Comparison of ENCODE assay signal across 8 mouse cellular contexts in genomic region chr13:58112191-58112590, GRCm38 (mm10). TPM values are rescaled to one million over a fixed set of nuclear protein-coding genes. Genes with fewer than 3 reads are reported as not detected.
A peak's percentile ranks its signal among the peaks of the same experiment; 100 is the strongest.
DNase-seq lines count a peak whose midpoint lies in the region; ATAC-seq lines count a peak whose summit lies in the region.

No protein-coding gene starts in this region.

- H3K9me3 ChIP-seq in neural tube, embryonic 11.5 days (ENCODE audit: control insufficient read depth, low read length), result no peaks in the 10 kb centered on the region
- H3K9me3 ChIP-seq in liver, embryonic 11.5 days (ENCODE audit: control insufficient read depth, low read length), result no peaks in the 10 kb centered on the region

- peak; percentile 32 for DNase-seq in cerebellum, adult 8-10 months
- no peak for DNase-seq in cerebellum, postnatal 10 days
- no peak for DNase-seq in neural tube, embryonic 11.5 days (ENCODE audit: low spot score)
- DNase-seq in neural tube, embryonic 10.5 days (ENCODE audit: extremely low spot score, low spot score), result no peak
- DNase-seq in liver, embryonic 11.5 days (ENCODE audit: low spot score), result no peak
- DNase-seq in telencephalon, adult 2 months (ENCODE audit: low read depth, low spot score), result peak; percentile 49
- DNase-seq in gastrocnemius, adult 18-20 months (ENCODE audit: low spot score), result no peak
- no peak for DNase-seq in ovary, postnatal 10 days (ENCODE audit: low spot score)

- no peak for ATAC-seq in neural tube, embryonic 11.5 days (ENCODE audit: insufficient read depth, low FRiP score, low TSS enrichment)
- ATAC-seq in liver, embryonic 11.5 days (replicated peaks; ENCODE audit: low FRiP score), result no peak

- H3K27me3 ChIP-seq in neural tube, embryonic 11.5 days (ENCODE audit: control insufficient read depth, insufficient read depth, low read length), result no peaks in the 10 kb centered on the region
- peaks cover 9% of the 10 kb centered on the region for H3K27me3 ChIP-seq in liver, embryonic 11.5 days (replicated peaks; ENCODE audit: control insufficient read depth, insufficient read depth, low read length)

- WGBS in neural tube, embryonic 11.5 days, result 75% methylated on average over 10 of the region's 10 CpGs
- WGBS in liver, embryonic 11.5 days, result 66% methylated on average over 10 of the region's 10 CpGs

- peak overlapping the region; percentile 50 for H3K4me3 ChIP-seq in neural tube, embryonic 11.5 days (ENCODE audit: low read depth, low read length)
- H3K4me3 ChIP-seq in liver, embryonic 11.5 days (ENCODE audit: low read depth, low read length), result peak overlapping the region; percentile 45

- peak overlapping the region; percentile 68; the same call in 1 of the 2 replicates for H3K9ac ChIP-seq in neural tube, embryonic 11.5 days (ENCODE audit: low read length)
- no peak overlapping the region for H3K9ac ChIP-seq in liver, embryonic 11.5 days (ENCODE audit: low read depth, low read length)

- peak overlapping the region; percentile 80 for H3K4me2 ChIP-seq in neural tube, embryonic 11.5 days (ENCODE audit: low read depth)
- H3K4me2 ChIP-seq in liver, embryonic 11.5 days, result peak overlapping the region; percentile 64

- H3K27ac ChIP-seq in neural tube, embryonic 11.5 days (ENCODE audit: low read depth, low read length), result no peak overlapping the region
- H3K27ac ChIP-seq in liver, embryonic 11.5 days (ENCODE audit: low read depth, low read length), result no peak overlapping the region

- H3K4me1 ChIP-seq in neural tube, embryonic 11.5 days (ENCODE audit: control insufficient read depth, insufficient read depth, low read length), result 0 out of 2 replicates have a peak, but pooled peaks cover 10% of the 10 kb centered on the region
- H3K4me1 ChIP-seq in liver, embryonic 11.5 days (replicated peaks; ENCODE audit: control insufficient read depth, insufficient read depth, low read length), result peaks cover 5% of the 10 kb centered on the region; the same call in 1 of the 2 replicates

- no peaks in the 10 kb centered on the region for H3K36me3 ChIP-seq in neural tube, embryonic 11.5 days (ENCODE audit: control insufficient read depth, insufficient read depth, low read length)
- no peaks in the 10 kb centered on the region for H3K36me3 ChIP-seq in liver, embryonic 11.5 days (ENCODE audit: control insufficient read depth, insufficient read depth, low read length)

RNA-seq across cellular contexts. Expression of gene Klhl3, which starts 1.2 kb away (rescaled TPM):
- polyA plus RNA-seq in neural tube, embryonic 11.5 days (2014; fragmentation: Nextera tagmentation; extraction: Ambion mirVana), result 3.3 and 3.5 TPM in 2 replicates
- polyA plus RNA-seq in liver, embryonic 11.5 days (2014; fragmentation: Nextera tagmentation; extraction: Ambion mirVana), result 1.9 and 2.7 TPM in 2 replicates
- total RNA-seq in gastrocnemius, adult 18-20 months (2021), result under 1 TPM; 0.26 to 0.78 TPM

RNA-seq across cellular contexts. Expression of gene Hnrnpa0, which starts 16.2 kb away (rescaled TPM):
- 47.3 and 51.0 TPM in 2 replicates for polyA plus RNA-seq in neural tube, embryonic 11.5 days (2014; fragmentation: Nextera tagmentation; extraction: Ambion mirVana)
- 18.7 and 22.8 TPM in 2 replicates for polyA plus RNA-seq in liver, embryonic 11.5 days (2014; fragmentation: Nextera tagmentation; extraction: Ambion mirVana)
- 10 to 100 TPM; 30.8 to 34.4 TPM for total RNA-seq in gastrocnemius, adult 18-20 months (2021)

RNA-seq across cellular contexts. Expression of gene Idnk, which starts 45.3 kb away (rescaled TPM):
- polyA plus RNA-seq in neural tube, embryonic 11.5 days (2014; fragmentation: Nextera tagmentation; extraction: Ambion mirVana), result 46.3 and 54.4 TPM in 2 replicates
- polyA plus RNA-seq in liver, embryonic 11.5 days (2014; fragmentation: Nextera tagmentation; extraction: Ambion mirVana), result 37.9 and 38.0 TPM in 2 replicates
- total RNA-seq in gastrocnemius, adult 18-20 months (2021), result 1 to 10 TPM; 5.9 to 7.9 TPM

Comparison
In these comparisons a context has a peak if more than half of its experiments do, and no peak if none do; other contexts are left out.
1. DNase-seq: peak in cerebellum, adult 8-10 months (single experiment) and telencephalon, adult 2 months (single experiment); none in cerebellum, postnatal 10 days (0 of 2), neural tube, embryonic 11.5 days (single experiment), neural tube, embryonic 10.5 days (single experiment), liver, embryonic 11.5 days (single experiment), gastrocnemius, adult 18-20 months (single experiment) and ovary, postnatal 10 days (single experiment).